Mouse (Mus musculus) lung, postnatal 36 days (tissue): ENCODE measurements at regions not wholly inside any gene's neighbourhood (a gene's known extent, or its start where the extent isn't known, plus 50 kb on each side); places are given as distances from the start of the nearest gene placed in this dataset.

Source experiments
- DNase-seq: peaks from one replicate; pipeline ENCODE4 v3.0.0; 2022; ENCODE audit warnings: mixed read lengths

GRCm38 (mm10) chr10:25118674-25119670 lies 188.7 kb downstream of the Akap7 start:
- peak; percentile 59 for DNase-seq

GRCm38 (mm10) chr10:25114316-25114715 lies 187.0 kb upstream of the Arg1 start:
- no peak for DNase-seq

DNA sequence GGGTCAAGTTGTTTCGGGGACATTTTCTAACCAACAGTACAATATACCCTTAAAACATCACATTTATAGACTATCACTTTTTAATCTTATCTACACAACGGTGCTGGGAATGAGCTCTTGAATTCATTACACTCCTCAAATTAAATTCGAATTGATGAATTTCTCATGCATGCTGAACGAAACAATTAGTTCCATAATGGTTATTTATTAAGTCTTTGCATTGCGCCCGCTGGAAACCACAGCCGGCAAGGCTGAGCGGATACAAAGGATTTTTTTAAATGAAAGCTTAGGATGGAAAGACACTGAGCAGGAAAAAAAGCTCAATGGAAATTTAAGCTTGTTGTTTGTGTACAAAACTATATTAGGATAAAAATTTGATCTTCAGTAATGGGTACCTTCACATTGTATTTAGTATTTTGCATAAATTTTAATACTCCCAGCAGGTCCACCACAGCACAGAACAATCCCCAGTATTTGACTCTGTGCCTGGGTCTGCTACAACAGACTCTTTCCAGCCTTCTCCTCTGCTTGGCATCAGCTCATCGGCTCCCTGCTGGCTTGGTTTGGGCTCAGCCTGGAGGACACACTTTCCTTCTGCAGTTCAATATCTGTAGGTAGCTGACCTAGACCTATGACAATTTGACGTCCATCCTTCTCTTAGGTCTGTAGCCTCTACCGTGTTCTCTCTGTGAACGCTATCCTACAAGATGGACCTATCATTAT lies 185.3 kb upstream of the Arg1 start:
- no peak for DNase-seq

GRCm38 (mm10) chr10:25111636-25112422 lies 184.5 kb upstream of the Arg1 start:
- DNase-seq, result no peak

- no peak for DNase-seq
Measured at GRCm38 (mm10) chr10:25111181-25111580, 183.9 kb upstream of the Arg1 start.

GRCm38 (mm10) chr10:25098070-25098469 lies 170.8 kb upstream of the Arg1 start:
- DNase-seq, result no peak

DNA sequence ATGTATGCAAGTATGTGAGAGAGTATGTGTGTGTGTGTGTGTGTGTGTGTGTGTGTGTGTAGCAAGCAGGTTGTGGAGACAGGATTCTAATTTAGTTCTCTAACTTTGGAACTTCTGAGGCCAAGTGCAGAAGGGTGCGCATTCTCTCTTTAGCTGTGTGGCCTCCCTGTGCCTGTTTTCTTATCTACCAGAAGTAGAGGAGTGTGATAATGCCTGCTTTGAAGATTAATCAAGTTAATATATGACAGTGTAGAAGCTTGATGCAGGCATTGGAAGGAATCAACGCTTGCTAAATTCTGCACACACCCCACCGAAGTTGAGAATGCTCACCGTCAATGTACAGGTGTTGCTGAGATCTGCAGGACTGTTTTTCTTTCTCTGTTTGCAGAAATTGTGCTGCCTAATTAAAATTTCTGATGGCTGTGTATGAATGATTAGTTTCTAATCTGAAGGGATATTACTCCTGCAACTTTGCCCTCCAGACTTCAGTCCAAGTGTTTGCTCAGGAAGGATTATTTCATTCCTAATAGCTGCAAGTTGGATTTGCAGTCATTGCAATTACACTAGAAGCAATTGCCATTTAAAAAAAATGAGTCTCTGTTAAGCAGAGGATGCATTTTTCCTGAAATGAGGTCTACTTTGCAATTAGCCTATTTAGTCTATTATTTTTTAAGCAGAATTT lies 162.6 kb upstream of the Arg1 start:
- no peak for DNase-seq

DNA sequence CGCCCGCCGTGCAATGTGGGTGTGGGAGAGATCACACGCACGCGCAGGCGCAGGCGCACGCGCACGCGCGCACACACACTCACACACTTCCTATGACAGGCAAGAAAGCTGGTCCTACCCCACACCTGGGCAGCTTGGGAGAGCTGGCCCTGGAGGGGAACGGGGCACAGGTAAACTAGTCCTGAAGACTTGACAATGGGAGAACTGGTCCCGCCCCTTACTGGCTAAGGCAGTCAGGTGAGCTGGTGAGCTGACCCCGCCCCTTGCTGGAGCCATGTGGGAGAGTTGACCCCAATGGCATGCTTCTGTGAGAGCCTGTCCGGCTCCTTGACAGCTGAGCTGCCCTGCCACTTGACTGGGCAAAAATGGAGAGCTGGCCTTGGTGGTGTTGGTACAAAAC lies 159.5 kb upstream of the Arg1 start:
- DNase-seq, result no peak

DNA sequence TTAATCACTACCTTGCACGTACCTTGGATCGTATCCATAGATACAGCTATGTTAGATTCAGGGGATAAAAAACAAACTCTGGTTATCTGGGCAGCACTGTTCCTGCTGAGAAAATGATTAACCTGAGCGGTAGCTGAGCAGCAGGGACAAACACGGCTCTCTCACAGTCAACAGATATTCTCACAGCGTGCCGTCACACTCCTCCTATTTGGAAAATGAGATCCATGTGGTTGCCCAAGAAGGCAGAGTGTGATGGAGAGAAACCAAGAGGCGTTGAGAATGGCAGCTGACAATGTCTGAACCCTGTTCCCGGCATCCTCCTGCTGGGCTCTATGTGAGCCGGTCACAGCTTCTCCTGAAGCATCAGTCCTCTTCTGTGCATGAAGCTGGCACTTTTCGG lies 155.6 kb upstream of the Arg1 start:
- DNase-seq, result peak; percentile 44

GRCm38 (mm10) chr10:25072617-25073016 lies 145.3 kb upstream of the Arg1 start:
- no peak for DNase-seq

- DNase-seq, result no peak
Measured at GRCm38 (mm10) chr10:25068301-25068700, 141.0 kb upstream of the Arg1 start.

- DNase-seq, result no peak
Measured at GRCm38 (mm10) chr10:25064701-25065362, 137.5 kb upstream of the Arg1 start.

- DNase-seq, result peak; percentile 31
Measured at GRCm38 (mm10) chr10:25061402-25062055, 134.2 kb upstream of the Arg1 start.

DNA sequence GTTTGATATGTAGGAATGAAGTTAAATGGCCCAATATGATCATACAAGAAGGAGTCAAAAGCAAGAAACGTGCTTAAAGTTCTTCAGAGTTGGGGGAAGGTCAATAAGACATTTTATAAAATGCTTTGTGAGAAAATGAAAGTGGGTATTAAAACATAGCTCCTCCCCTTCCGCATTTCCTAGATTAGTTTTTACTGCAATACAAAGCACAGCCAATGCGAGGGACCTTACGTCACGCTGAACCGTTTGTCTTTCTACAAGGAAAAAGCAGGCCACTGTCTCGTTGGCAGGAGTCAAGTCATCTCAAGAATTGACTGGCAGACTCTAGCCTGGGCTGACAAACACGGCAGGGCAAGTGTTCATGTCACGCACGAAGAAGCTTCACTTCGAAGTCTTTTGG lies 131.4 kb upstream of the Arg1 start:
- no peak for DNase-seq

- no peak for DNase-seq
Measured at GRCm38 (mm10) chr10:25051998-25052397, 124.7 kb upstream of the Arg1 start.

DNA sequence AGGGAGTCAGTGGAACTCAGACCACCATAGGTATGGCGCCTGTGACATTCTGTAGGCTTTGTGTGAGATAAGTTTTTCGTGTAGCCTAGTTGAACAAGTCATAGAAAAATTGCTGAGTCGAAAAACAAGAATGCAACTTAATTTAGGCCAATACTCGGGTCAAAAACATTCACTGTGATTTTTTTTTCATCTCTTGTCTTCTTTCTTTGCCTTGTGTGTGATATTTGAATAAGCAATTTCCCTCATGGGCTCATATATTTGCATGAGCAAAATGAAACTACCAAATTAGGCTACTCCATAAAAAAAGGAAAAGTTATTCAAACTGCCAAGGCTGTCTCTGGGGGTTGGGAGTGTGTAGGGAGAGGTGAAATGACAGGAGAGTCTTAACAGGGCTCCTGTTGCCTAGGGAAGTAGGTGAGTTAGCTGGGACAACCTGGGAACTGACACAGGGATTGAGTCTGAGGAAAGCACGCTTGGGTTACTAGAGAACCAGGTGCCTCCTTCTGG lies 124.1 kb upstream of the Arg1 start:
- no peak for DNase-seq

DNA sequence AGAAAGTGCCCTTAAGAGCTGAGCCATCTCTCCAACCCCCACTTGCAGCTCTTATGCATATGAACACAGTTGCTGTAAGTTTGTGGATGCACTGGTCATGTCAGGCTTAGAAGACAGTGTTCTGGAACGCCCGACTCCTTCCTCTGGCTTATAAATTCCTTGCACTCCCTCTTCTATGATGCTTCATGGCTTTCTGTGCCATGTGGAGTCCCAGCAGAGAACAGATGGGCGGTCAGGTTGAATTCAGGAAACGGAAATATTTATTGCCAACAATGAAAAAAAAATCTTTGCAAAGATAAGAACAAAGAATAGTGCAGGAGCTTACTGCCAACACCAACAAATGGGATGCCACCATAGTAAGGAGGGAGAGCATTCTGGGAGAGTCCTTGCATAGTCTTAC lies 113.9 kb upstream of the Arg1 start:
- DNase-seq, result no peak

GRCm38 (mm10) chr10:25039926-25040325 lies 112.6 kb upstream of the Arg1 start:
- DNase-seq, result no peak

DNA sequence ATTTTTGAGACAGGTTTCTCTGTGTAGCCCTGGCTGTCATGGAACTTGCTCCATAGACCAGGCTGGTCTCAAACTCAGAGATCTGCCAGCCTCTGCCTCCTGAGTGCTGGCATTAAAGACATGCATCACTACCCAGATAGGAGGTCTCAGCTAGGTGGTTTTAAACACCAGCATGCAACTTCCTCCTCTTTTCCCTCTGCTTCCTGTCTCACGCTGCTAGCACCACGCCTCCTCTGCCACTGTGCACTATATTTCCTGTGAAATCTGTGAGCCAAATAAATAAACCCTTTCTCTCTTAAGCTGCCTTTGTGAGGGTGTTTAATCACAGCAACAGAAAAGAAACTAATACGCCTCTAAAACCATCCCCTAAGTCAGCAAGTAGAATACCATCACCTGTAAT lies 109.6 kb upstream of the Arg1 start:
- no peak for DNase-seq

GRCm38 (mm10) chr10:25035363-25035762 lies 108.1 kb upstream of the Arg1 start:
- DNase-seq, result no peak

DNA sequence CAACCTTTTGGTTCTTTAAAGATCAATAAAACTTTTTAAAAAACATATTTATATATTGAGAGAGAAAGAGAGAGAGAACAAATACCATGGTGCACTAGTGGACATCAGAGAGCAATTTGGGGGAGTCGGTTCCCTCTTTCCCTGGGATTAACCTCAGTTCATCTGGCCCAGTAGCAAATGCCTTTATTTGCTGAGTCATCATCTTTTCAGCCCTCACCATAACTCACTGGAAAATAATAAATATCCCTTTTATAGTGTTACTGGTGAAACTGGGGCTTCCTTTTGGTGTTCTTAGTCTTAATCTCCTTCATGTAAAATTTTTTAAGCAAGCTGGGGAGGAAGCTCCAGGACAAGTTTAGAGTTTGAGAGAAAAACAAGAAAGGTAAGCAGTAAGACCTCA lies 105.3 kb upstream of the Arg1 start:
- no peak for DNase-seq
